Mouse (Mus musculus): ENCODE results near the gene Ttc26.

DNA sequence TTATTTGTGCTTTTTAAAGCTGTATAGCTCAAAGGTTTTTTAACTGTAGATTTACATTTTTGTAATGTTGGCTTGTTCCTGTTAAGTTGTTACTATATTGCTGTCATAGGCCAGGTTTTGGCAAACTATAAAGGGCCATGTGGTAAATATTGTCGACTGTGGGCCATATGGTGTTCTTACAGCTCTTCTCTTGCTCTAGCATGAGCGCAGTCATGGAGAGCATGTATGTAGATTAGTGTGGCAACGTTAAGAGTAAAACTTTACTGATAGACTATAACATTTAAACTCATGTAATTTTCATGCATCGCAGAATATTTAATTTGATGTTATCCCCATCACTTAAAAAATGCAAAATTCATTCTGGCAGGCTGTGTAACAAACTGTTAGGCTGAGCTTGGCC lies 71.8 kb downstream of the Ttc26 start:
- no peak for TF ChIP-seq TAL1 (IDR thresholded peaks at IDR 0.05; ENCODE audit: low read length)
- TF ChIP-seq GATA1 (IDR thresholded peaks at IDR 0.05; ENCODE audit: low read length) = no peak

Measured in erythroblast, embryonic 14.5 days (primary cell).